Mouse (Mus musculus) liver, embryonic 16.5 days (tissue): ENCODE results near the gene Efcc1. TPM values are rescaled to one million over a fixed set of nuclear protein-coding genes. Genes with fewer than 3 reads are reported as not detected.

Experiments
- ATAC-seq: fragments of 200-750 bp; cut with Nextera tagmentation; 2 replicates; pipeline ENCODE4 v1.8.0; 2017; ENCODE audit warnings: low read depth, mild to moderate bottlenecking, moderate number of reproducible peaks, moderate library complexity
- H3K27ac ChIP-seq: fragments of 300-500 bp; sonication (generic); 2 replicates; pipeline ENCODE4 v1.5.1; 2014; ENCODE audit warnings: mild to moderate bottlenecking, low read length
- H3K27me3 ChIP-seq: fragments of 300-500 bp; sonication (generic); 2 replicates; pipeline ENCODE4 v1.6.1; 2014; ENCODE audit warnings: low read depth, low read length, mixed read lengths; ENCODE audit not compliant: control insufficient read depth, insufficient read depth
- H3K36me3 ChIP-seq: fragments of 300-500 bp; sonication (generic); 2 replicates; pipeline ENCODE4 v1.6.1; 2014; ENCODE audit warnings: mild to moderate bottlenecking; ENCODE audit not compliant: control insufficient read depth, insufficient read depth
- H3K4me1 ChIP-seq: fragments of 300-500 bp; sonication (generic); 2 replicates; pipeline ENCODE4 v1.6.1; 2014; ENCODE audit warnings: low read depth, low read length, mixed read lengths; ENCODE audit not compliant: control insufficient read depth
- H3K4me2 ChIP-seq: fragments of 300-500 bp; sonication (generic); 2 replicates; pipeline ENCODE4 v1.6.1; 2014; ENCODE audit warnings: low read depth, low read length, mixed read lengths
- H3K4me3 ChIP-seq: fragments of 300-500 bp; sonication (generic); 2 replicates; pipeline ENCODE4 v1.5.1; 2014; ENCODE audit warnings: low read depth, mild to moderate bottlenecking, low read length
- H3K9ac ChIP-seq: fragments of 300-500 bp; sonication (generic); 2 replicates; pipeline ENCODE4 v1.6.1; 2014; ENCODE audit warnings: low read depth, low read length
- H3K9me3 ChIP-seq: fragments of 300-500 bp; sonication (generic); replicated peaks from 2 replicates; pipeline ENCODE4 v1.6.1; 2016; ENCODE audit warnings: low read length; ENCODE audit not compliant: control insufficient read depth
- WGBS: fragments of 180-500 bp; shearing (Covaris S2); extraction: QIAGEN DNeasy Blood & Tissue Kit; methylation state at CpG from one replicate; pipeline ENCODE4 v1.1.7; 2014; ENCODE audit not compliant: insufficient replicate concordance; 5-methylcytosine and 5-hydroxymethylcytosine counted together
- polyA plus RNA-seq: library from polyadenylated mRNA; unstranded; fragments of >200 nt; fragmentation: Nextera tagmentation; extraction: Ambion mirVana; gene quantifications from 2 replicates; pipeline ENCODE4 v1.2.1, GENCODE M21; 2015

The Efcc1 gene
- polyA plus RNA-seq, 1 experiment from 2014 or later = 0.18 TPM

- peak overlapping the region; percentile 36 for H3K27ac ChIP-seq
- H3K4me2 ChIP-seq = no peak overlapping the region
- no peaks in the 10 kb centered on the region for H3K36me3 ChIP-seq
- peaks cover 38% of the 10 kb centered on the region for H3K4me1 ChIP-seq
- WGBS = 84% methylated on average over 11 of the region's 11 CpGs
- no peak for ATAC-seq
- no peak overlapping the region for H3K4me3 ChIP-seq
- H3K27me3 ChIP-seq = no peaks in the 10 kb centered on the region
- H3K9ac ChIP-seq = peak overlapping the region; percentile 5; the same call in 1 of the 2 replicates
- H3K9me3 ChIP-seq = no peaks in the 10 kb centered on the region
Measured at GRCm38 (mm10) chr6:87779174-87780165, 48.8 kb downstream of the Efcc1 start.

GRCm38 (mm10) chr6:87780546-87781301 lies 50.1 kb downstream of the Efcc1 start:
- Histone ChIP-seq H3K27ac (no peak overlapping the region), H3K27me3 (no peaks in the 10 kb centered on the region), H3K36me3 (no peaks in the 10 kb centered on the region), H3K9me3 (no peaks in the 10 kb centered on the region), H3K9ac (no peak overlapping the region), H3K4me3 (no peak overlapping the region), H3K4me2 (no peak overlapping the region), H3K4me1 (peaks cover 35% of the 10 kb centered on the region)
- ATAC-seq = no peak
- 77% methylated on average over 10 of the region's 10 CpGs for WGBS

GRCm38 (mm10) chr6:87784033-87784432 lies 53.4 kb downstream of the Efcc1 start:
- Histone ChIP-seq H3K9ac (no peak overlapping the region), H3K4me3 (no peak overlapping the region), H3K9me3 (no peaks in the 10 kb centered on the region), H3K4me1 (peaks cover 24% of the 10 kb centered on the region), H3K4me2 (no peak overlapping the region), H3K27ac (no peak overlapping the region; the same call in 1 of the 2 replicates), H3K27me3 (no peaks in the 10 kb centered on the region), H3K36me3 (no peaks in the 10 kb centered on the region; the same call in 1 of the 2 replicates)
- 0 out of 2 replicates have a peak, but pooled peaks have one; percentile 54 for ATAC-seq
- WGBS = 29% methylated on average over 8 of the region's 8 CpGs

- Histone ChIP-seq H3K4me2 (no peak overlapping the region), H3K27ac (peak overlapping the region; percentile 46; the same call in 1 of the 2 replicates), H3K9ac (no peak overlapping the region), H3K9me3 (no peaks in the 10 kb centered on the region), H3K27me3 (no peaks in the 10 kb centered on the region), H3K4me1 (peaks cover 48% of the 10 kb centered on the region), H3K36me3 (peaks cover 8% of the 10 kb centered on the region; the same call in 1 of the 2 replicates), H3K4me3 (no peak overlapping the region)
- no peak for ATAC-seq
- WGBS = 69% methylated on average over 5 of the region's 5 CpGs
Measured at GRCm38 (mm10) chr6:87786621-87787020, 56.0 kb downstream of the Efcc1 start.

- peaks cover 14% of the 10 kb centered on the region for H3K36me3 ChIP-seq
- 66% methylated on average over 6 of the region's 6 CpGs for WGBS
- peak overlapping the region; percentile 46 for H3K27ac ChIP-seq
- no peaks in the 10 kb centered on the region for H3K9me3 ChIP-seq
- H3K27me3 ChIP-seq = no peaks in the 10 kb centered on the region
- no peak overlapping the region for H3K4me3 ChIP-seq
- no peak overlapping the region for H3K4me2 ChIP-seq
- H3K4me1 ChIP-seq = peaks cover 55% of the 10 kb centered on the region
- ATAC-seq = no peak
- peak overlapping the region; percentile 25; the same call in 1 of the 2 replicates for H3K9ac ChIP-seq
Measured at GRCm38 (mm10) chr6:87787108-87787890, 56.6 kb downstream of the Efcc1 start.

GRCm38 (mm10) chr6:87788266-87788895 lies 57.7 kb downstream of the Efcc1 start:
- Histone ChIP-seq H3K4me3 (no peak overlapping the region), H3K27me3 (no peaks in the 10 kb centered on the region), H3K9ac (no peak overlapping the region), H3K4me1 (peaks cover 57% of the 10 kb centered on the region), H3K4me2 (no peak overlapping the region), H3K27ac (peak overlapping the region; percentile 98), H3K9me3 (no peaks in the 10 kb centered on the region), H3K36me3 (peaks cover 23% of the 10 kb centered on the region)
- WGBS = 85% methylated on average over 9 of the region's 9 CpGs
- ATAC-seq = no peak

- Histone ChIP-seq H3K4me1 (peaks cover 56% of the 10 kb centered on the region), H3K27me3 (no peaks in the 10 kb centered on the region), H3K9ac (peak overlapping the region; percentile 40), H3K4me2 (no peak overlapping the region), H3K27ac (peak overlapping the region; percentile 98), H3K4me3 (no peak overlapping the region), H3K36me3 (peaks cover 28% of the 10 kb centered on the region), H3K9me3 (no peaks in the 10 kb centered on the region)
- 36% methylated on average over 5 of the region's 5 CpGs for WGBS
- ATAC-seq = no peak
Measured at GRCm38 (mm10) chr6:87788896-87789587, 58.4 kb downstream of the Efcc1 start.
